Mouse (Mus musculus): ENCODE measurements around the gene Ctns. TPM values are rescaled to one million over a fixed set of nuclear protein-coding genes. Genes with fewer than 3 reads are reported as not detected.

Ctns gene
- not detected in 2 replicates for polyA plus RNA-seq (2012; ENCODE audit: insufficient read depth, insufficient read length, low replicate concordance, missing spikeins)

DNA sequence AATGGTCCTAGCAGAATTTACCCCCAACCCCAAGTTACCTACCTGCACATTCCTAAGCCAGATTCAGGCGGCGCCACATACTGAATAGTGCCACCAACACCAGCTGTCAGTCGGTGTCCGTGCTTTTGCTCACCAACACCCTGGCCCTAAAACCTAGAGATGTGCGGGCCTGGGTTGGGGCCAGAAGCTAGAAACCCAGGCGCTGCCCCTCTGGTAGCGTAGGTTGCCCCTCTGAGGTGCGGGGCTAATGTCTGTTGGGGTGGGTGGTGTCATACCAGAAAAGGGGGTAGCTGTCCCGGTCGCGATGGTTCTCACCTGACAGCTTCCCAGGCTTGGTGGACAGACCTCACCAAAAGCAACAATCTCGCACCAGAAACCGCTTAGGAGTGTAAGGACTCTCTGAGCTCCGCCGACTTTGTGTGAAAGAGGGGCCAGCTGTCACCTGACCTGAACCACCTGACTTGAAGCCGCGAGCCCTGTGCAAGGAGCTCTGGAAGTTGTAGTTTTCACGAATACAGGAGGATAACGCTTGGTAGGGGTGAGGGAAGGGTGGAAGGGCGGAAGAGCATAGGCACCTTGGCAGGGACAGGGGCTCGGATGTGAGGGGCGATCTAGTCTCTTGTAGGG lies at the start of gene Ctns:
Gene Ctns, minus strand, starts transcription at position 440 of the 627 bp plus-strand sequence.
- WGBS = under 1% methylated on average over 22 of the region's 22 CpGs
- peak within 1 kb of the TSS; percentile 76 for H3K4me3 ChIP-seq (ENCODE audit: insufficient read depth, low read depth, low read length)
- H3K4me1 ChIP-seq (ENCODE audit: control insufficient read depth, insufficient read depth, low read length) = peaks cover 6% of the 10 kb centered on the region
- peak within 1 kb of the TSS; percentile 91 for H3K27ac ChIP-seq (ENCODE audit: insufficient read depth, low read depth, low read length)
- TF ChIP-seq POLR2A (IDR thresholded peaks at IDR 0.05; ENCODE audit: insufficient read depth, low read depth, low read length) = peak; percentile 72
- TF ChIP-seq CTCF (IDR thresholded peaks at IDR 0.05; ENCODE audit: insufficient read depth, low read depth, low read length) = peak; percentile 9; the same call in 1 of the 2 replicates

DNA sequence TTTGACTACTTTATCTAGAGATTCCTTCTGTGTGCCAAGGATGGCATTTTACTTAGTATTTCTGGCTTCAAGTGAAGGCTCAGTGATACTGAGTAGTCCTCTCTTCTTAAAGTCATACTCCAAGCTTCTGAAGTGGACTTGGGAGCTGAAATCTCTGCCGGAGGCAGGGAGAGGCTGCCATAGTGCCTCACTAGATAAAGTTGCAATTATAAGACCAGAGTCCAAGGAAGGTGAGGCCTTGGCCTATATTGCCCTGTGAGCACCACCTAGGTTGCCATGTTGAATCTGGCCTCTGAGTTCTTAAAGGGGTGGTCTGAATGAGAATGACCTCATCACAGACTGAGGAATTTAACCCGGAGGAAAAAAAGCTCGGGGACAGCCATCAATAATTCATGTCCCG lies 43.9 kb upstream of the Ctns start:
- 74% methylated on average over 4 of the region's 4 CpGs for WGBS
- H3K4me1 ChIP-seq (ENCODE audit: control insufficient read depth, insufficient read depth, low read length) = no peaks in the 10 kb centered on the region
- TF ChIP-seq POLR2A (IDR thresholded peaks at IDR 0.05; ENCODE audit: insufficient read depth, low read depth, low read length) (no peak), CTCF (IDR thresholded peaks at IDR 0.05; ENCODE audit: insufficient read depth, low read depth, low read length) (no peak)
- no peak overlapping the region for H3K4me3 ChIP-seq (ENCODE audit: insufficient read depth, low read depth, low read length)
- H3K27ac ChIP-seq (ENCODE audit: insufficient read depth, low read depth, low read length) = no peak overlapping the region

DNA sequence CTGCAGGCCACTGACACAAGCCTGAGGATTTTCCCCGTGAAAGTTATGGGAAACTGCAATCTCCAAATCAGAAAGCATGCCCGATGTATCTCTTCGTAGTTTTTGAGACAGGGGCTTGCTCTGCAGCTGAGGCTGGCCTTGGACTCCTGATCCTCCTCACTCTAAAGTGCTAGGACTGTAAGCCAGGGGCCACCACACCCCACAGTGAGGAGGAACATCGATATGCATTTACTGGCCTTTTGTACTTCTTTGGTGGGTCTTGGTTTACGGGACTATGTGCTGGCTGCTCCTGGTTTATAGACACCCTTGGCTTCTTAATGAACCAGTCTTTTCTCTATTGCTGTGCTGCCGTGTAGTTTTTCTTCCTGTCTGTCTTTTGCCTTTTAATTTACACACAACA lies 43.4 kb upstream of the Ctns start:
- H3K4me3 ChIP-seq (ENCODE audit: insufficient read depth, low read depth, low read length) = no peak overlapping the region
- TF ChIP-seq POLR2A (IDR thresholded peaks at IDR 0.05; ENCODE audit: insufficient read depth, low read depth, low read length) (no peak), CTCF (IDR thresholded peaks at IDR 0.05; ENCODE audit: insufficient read depth, low read depth, low read length) (no peak)
- 79% methylated on average over 6 of the region's 6 CpGs for whole genome bisulfite sequencing

DNA sequence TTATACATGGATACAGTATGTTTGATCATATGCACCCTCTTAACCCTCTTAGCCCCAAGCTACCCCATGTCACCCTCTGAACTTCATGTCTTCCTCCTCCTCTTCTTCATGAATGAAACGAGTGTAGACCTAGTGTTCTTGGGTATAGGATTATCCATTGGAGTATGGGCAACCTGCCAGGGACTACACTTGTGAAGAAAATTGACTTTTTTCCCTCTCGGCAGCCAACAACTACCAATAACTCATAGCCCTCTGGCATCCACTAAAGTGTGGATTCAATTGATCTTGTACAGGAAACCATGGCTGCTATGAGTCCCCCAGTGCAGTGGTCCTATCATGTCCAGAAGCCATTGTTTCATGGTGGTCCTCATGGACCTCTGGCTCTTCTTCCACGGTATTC lies 37.9 kb upstream of the Ctns start:
- TF ChIP-seq CTCF (IDR thresholded peaks at IDR 0.05; ENCODE audit: insufficient read depth, low read depth, low read length) = no peak
- no peak for TF ChIP-seq POLR2A (IDR thresholded peaks at IDR 0.05; ENCODE audit: insufficient read depth, low read depth, low read length)
- 70% methylated on average over 3 of the region's 3 CpGs for WGBS
- H3K4me1 ChIP-seq (ENCODE audit: control insufficient read depth, insufficient read depth, low read length) = no peaks in the 10 kb centered on the region
- no peak overlapping the region for H3K4me3 ChIP-seq (ENCODE audit: insufficient read depth, low read depth, low read length)
- no peak overlapping the region for H3K27ac ChIP-seq (ENCODE audit: insufficient read depth, low read depth, low read length)

More for the DNA sequence above, 43.4 kb upstream of the Ctns start:
- no peaks in the 10 kb centered on the region for H3K4me1 ChIP-seq (ENCODE audit: control insufficient read depth, insufficient read depth, low read length)
- H3K27ac ChIP-seq (ENCODE audit: insufficient read depth, low read depth, low read length) = no peak overlapping the region

DNA sequence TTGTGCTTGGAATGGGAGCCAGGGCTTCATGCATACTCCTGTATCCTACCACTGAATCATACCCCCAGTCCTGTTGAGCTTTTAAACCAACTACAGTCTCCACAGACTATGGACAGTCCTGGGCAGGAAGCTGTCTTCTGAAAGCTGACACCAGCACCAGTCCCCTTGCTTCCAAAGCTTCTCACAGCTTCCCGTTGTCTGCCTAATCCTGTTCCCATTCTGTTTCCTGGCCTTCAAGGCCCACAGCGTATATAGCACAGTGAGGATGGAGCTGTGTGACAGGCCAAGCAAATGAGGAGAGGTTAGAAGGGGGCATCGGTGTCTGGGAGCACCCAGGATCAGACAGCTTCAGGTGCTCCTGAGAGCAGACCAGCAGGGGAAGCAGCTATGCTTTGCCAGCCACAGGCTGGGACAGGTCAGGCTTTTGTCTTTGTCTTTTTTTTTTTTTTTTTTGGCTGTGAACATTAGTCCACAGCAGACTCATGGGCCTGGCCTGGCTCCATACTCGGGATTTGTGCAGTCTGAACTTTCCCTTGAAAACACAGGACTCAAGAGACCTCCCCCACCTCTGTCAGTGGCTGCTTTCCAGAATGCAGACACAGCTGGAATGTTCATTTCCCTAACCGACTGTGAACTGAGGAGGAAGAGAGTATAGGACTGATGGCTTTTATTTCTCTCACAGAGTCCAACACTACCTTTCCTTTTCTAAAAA lies 37.3 kb upstream of the Ctns start:
- Histone ChIP-seq H3K4me3 (ENCODE audit: insufficient read depth, low read depth, low read length) (no peak overlapping the region), H3K27ac (ENCODE audit: insufficient read depth, low read depth, low read length) (no peak overlapping the region), H3K4me1 (ENCODE audit: control insufficient read depth, insufficient read depth, low read length) (no peaks in the 10 kb centered on the region)
- TF ChIP-seq POLR2A (IDR thresholded peaks at IDR 0.05; ENCODE audit: insufficient read depth, low read depth, low read length) (no peak), CTCF (IDR thresholded peaks at IDR 0.05; ENCODE audit: insufficient read depth, low read depth, low read length) (no peak)
- WGBS = 40% methylated on average over 5 of the region's 5 CpGs

DNA sequence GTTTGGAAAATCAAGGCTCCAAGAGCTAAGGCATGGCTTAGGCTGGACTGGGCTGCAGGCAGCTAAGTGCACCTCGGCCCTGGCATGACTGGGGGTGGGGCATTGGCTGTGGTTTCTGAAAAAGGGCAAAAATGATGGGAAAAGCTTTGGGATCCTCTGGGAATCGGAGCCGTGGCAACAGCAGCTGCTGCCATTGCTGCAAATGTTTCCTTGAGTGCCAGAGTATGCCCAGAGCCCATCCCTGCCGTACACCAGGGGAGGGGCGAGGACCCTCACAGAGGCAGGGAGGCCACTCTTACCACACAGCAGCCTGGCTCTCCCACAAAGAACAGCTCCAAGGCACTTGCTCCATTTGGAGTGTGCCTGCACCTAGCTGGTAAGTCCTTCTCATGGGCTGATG lies 35.1 kb upstream of the Ctns start, which contains the start of gene Trpv1:
Gene Trpv1, plus strand, starts transcription at position 301 of the 400 bp plus-strand sequence.
- no peaks in the 10 kb centered on the region for H3K4me1 ChIP-seq (ENCODE audit: control insufficient read depth, insufficient read depth, low read length)
- 88% methylated on average over 5 of the region's 5 CpGs for whole genome bisulfite sequencing
- no peak within 1 kb of the TSS for H3K27ac ChIP-seq (ENCODE audit: insufficient read depth, low read depth, low read length)
- H3K4me3 ChIP-seq (ENCODE audit: insufficient read depth, low read depth, low read length) = no peak within 1 kb of the TSS
- no peak for TF ChIP-seq CTCF (IDR thresholded peaks at IDR 0.05; ENCODE audit: insufficient read depth, low read depth, low read length)

DNA sequence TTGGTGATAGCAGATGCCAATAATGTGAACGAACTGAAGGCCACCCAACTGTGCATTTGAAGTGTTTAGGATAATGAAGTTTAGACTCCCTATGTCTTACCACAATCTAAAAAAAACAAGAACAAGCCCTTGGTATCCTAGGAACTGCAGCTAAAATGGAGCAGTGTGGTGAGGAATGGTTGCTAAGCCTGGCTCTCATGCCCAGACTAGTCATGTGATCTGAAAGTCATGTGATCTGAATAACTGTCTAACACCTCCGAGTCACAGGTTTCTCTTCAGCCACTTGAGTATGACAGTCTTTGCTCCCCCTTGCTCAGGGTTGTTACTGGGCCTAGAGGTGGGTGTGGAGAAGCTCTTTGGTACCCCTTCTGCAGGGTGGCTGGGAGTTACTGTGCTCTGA lies 33.7 kb upstream of the Ctns start:
- 55% methylated on average over 2 of the region's 2 CpGs for WGBS
- TF ChIP-seq POLR2A (IDR thresholded peaks at IDR 0.05; ENCODE audit: insufficient read depth, low read depth, low read length) (no peak), CTCF (IDR thresholded peaks at IDR 0.05; ENCODE audit: insufficient read depth, low read depth, low read length) (no peak)
- no peaks in the 10 kb centered on the region for H3K4me1 ChIP-seq (ENCODE audit: control insufficient read depth, insufficient read depth, low read length)
- H3K27ac ChIP-seq (ENCODE audit: insufficient read depth, low read depth, low read length) = no peak overlapping the region
- H3K4me3 ChIP-seq (ENCODE audit: insufficient read depth, low read depth, low read length) = no peak overlapping the region

DNA sequence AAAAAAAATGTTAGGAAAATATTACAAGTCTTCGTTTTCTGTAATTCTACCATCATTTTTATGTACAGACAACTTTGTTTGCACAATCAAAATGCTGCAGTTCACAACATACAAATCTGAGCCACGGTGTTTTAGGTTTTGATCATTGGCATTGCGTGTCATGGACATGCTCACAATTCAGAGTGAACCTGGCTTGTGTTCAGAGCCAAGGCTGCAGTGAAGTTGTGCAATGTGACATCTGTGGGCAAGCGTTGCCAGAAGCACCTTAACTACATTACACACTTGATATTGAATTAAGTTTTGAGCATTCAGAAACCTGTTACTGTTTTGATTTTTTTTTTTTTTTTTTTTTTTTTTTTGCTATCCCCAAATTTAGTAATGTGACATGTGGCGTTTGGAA lies 31.2 kb upstream of the Ctns start:
- TF ChIP-seq POLR2A (IDR thresholded peaks at IDR 0.05; ENCODE audit: insufficient read depth, low read depth, low read length) = no peak
- TF ChIP-seq CTCF (IDR thresholded peaks at IDR 0.05; ENCODE audit: insufficient read depth, low read depth, low read length) = no peak
- WGBS = 92% methylated on average over 5 of the region's 5 CpGs
- Histone ChIP-seq H3K4me3 (ENCODE audit: insufficient read depth, low read depth, low read length) (no peak overlapping the region), H3K4me1 (ENCODE audit: control insufficient read depth, insufficient read depth, low read length) (no peaks in the 10 kb centered on the region), H3K27ac (ENCODE audit: insufficient read depth, low read depth, low read length) (no peak overlapping the region)

DNA sequence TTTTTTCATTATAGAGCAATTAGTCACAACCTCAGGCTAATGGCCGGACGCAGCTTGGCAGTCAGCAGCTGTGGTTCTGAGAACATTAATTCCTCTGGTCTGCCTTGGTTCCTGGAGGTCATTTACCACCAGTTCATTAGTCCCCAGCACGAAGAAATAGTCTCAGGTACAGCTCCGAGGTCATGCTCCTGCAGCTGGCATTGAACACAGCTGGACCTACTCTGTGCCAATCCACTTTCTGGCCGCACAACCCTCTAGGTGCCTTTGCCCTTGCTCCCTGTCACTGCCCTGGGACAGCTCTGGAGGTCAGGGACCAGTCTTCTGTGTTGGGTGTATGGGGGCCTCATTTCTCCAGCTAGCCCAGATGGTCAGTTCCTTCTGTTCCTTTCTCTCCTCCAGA lies 30.0 kb upstream of the Ctns start:
- H3K4me1 ChIP-seq (ENCODE audit: control insufficient read depth, insufficient read depth, low read length) = no peaks in the 10 kb centered on the region
- no peak overlapping the region for H3K4me3 ChIP-seq (ENCODE audit: insufficient read depth, low read depth, low read length)
- TF ChIP-seq CTCF (IDR thresholded peaks at IDR 0.05; ENCODE audit: insufficient read depth, low read depth, low read length) (no peak), POLR2A (IDR thresholded peaks at IDR 0.05; ENCODE audit: insufficient read depth, low read depth, low read length) (no peak)
- no peak overlapping the region for H3K27ac ChIP-seq (ENCODE audit: insufficient read depth, low read depth, low read length)
- WGBS = 84% methylated on average over 5 of the region's 5 CpGs

Data from olfactory bulb, adult 2 months (tissue).